Mouse (Mus musculus) left cerebral cortex, postnatal 14 days (tissue): ENCODE results near the gene Lsm7. TPM values are rescaled to one million over a fixed set of nuclear protein-coding genes. Genes with fewer than 3 reads are reported as not detected.

ENCODE experiments used
- DNase-seq, 2 experiments: peaks; one replicate each; pipeline ENCODE4 v3.0.0; 2021 to 2022; ENCODE audit warnings: low spot score in 2 of 2, mixed read lengths in 1 of 2
- intact Hi-C: fragments of 180-260 bp; cut with DNase I; formaldehyde crosslinking; loops from one replicate; pipeline ENCODE4 v1.15.1; 2025
- total RNA-seq, 2 experiments: library from RNA; stranded (reverse); gene quantifications; 2 replicates each; pipeline ENCODE4 v1.2.3; 2021

Lsm7 gene
- total RNA-seq, 2 experiments from 2014 or later: 46.4 to 52.7 TPM

- intact Hi-C loops: loop anchor here (5.0 kb wide), 1 partner anchor 116 kb away; no protein-coding TSS in a partner anchor
- no peak for DNase-seq
These were observed 25.9 kb upstream of the Lsm7 start for GRCm38 (mm10) chr10:80880901-80881300.

GRCm38 (mm10) chr10:80880131-80880641, 25.2 kb upstream of the Lsm7 start:
- DNase-seq: peak; percentile 68 to 71
- intact Hi-C loops: loop anchor here (5.0 kb wide), 1 partner anchor 117 kb away; no protein-coding TSS in a partner anchor

GRCm38 (mm10) chr10:80876594-80876993, 21.6 kb upstream of the Lsm7 start:
- intact Hi-C loops: loop anchor here (5.0 kb wide), 3 partner anchors 49 to 129 kb away; partner anchors contain the start of genes Amh and Oaz1

GRCm38 (mm10) chr10:80876028-80876427, 21.0 kb upstream of the Lsm7 start:
- DNase-seq: peak; percentile 67 to 73
- intact Hi-C loops: loop anchor here (5.0 kb wide), 3 partner anchors 49 to 129 kb away; partner anchors contain the start of genes Amh and Oaz1

More at GRCm38 (mm10) chr10:80876594-80876993, 21.6 kb upstream of the Lsm7 start:
- no peak for DNase-seq

GRCm38 (mm10) chr10:80874035-80874434, 19.0 kb upstream of the Lsm7 start:
- intact Hi-C loops: no loop called here

GRCm38 (mm10) chr10:80871581-80871980, 16.6 kb upstream of the Lsm7 start, which contains the start of gene Tmprss9:
Tmprss9 (plus strand) TSS chr10:80871848.
- intact Hi-C loops: no loop called here
- DNase-seq: no peak

More at GRCm38 (mm10) chr10:80874035-80874434, 19.0 kb upstream of the Lsm7 start:
- no peak for DNase-seq

- DNase-seq: no peak
- intact Hi-C loops: no loop called here
These were observed 16.0 kb upstream of the Lsm7 start for GRCm38 (mm10) chr10:80870993-80871392.

- intact Hi-C loops: no loop called here
- no peak for DNase-seq
These were observed 9.4 kb upstream of the Lsm7 start for GRCm38 (mm10) chr10:80864446-80864845.

GRCm38 (mm10) chr10:80862305-80862704, 7.3 kb upstream of the Lsm7 start:
- intact Hi-C loops: no loop called here
- no peak for DNase-seq

GRCm38 (mm10) chr10:80858350-80858935, 3.4 kb upstream of the Lsm7 start:
- no peak for DNase-seq
- intact Hi-C loops: no loop called here

GRCm38 (mm10) chr10:80857848-80858247, 2.8 kb upstream of the Lsm7 start:
- DNase-seq: no peak
- intact Hi-C loops: no loop called here

- no peak for DNase-seq
- intact Hi-C loops: no loop called here
These were observed 2.4 kb upstream of the Lsm7 start for GRCm38 (mm10) chr10:80857386-80857785.

- no peak for DNase-seq
- intact Hi-C loops: no loop called here
These were observed 1.9 kb upstream of the Lsm7 start for GRCm38 (mm10) chr10:80856908-80857307.

- intact Hi-C loops: no loop called here
- DNase-seq: peak; percentile 39 to 88
These were observed 1.3 kb upstream of the Lsm7 start for GRCm38 (mm10) chr10:80856267-80856666.

GRCm38 (mm10) chr10:80855749-80856073, 702 bp upstream of the Lsm7 start:
- intact Hi-C loops: no loop called here
- no peak for DNase-seq

- intact Hi-C loops: no loop called here
- DNase-seq: no peak
These were observed 6.4 kb downstream of the Lsm7 start for GRCm38 (mm10) chr10:80848571-80848970.

- intact Hi-C loops: no loop called here
- peak; percentile 52 to 69 for DNase-seq
These were observed 9.3 kb downstream of the Lsm7 start for GRCm38 (mm10) chr10:80845732-80846131.

GRCm38 (mm10) chr10:80845055-80845693, 9.8 kb downstream of the Lsm7 start:
- no peak for DNase-seq
- intact Hi-C loops: no loop called here

GRCm38 (mm10) chr10:80843931-80844547, 11.0 kb downstream of the Lsm7 start, which contains the start of gene Lingo3:
Lingo3 (minus strand) TSS chr10:80844039.
- intact Hi-C loops: no loop called here
- peak; percentile 63 to 76 for DNase-seq
